Mouse (Mus musculus) lung, postnatal 14 days (tissue): ENCODE measurements at regions not wholly inside any gene's neighbourhood (a gene's known extent, or its start where the extent isn't known, plus 50 kb on each side); places are given as distances from the start of the nearest gene placed in this dataset.

ENCODE experiments used
- DNase-seq: peaks from one replicate; pipeline ENCODE4 v3.0.0; 2021

DNA sequence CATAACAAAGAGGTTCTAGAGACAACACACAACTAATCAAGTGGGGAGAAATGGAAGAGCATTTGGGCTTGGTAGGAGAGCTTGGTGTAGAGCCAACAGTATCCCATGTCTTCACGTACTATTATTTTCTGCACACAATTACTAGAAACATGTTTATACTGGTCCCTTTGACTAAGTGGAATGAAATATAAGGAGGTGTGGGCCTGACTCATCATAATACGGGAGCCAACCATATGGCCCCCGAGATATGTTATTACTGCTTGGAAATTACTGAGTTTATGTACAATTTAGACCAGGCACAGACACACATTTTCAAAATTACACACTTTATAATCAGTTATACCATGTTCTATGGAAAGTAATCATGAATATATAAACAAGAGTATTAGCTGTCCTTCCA, 92.7 kb upstream of the Sash1 start:
- DNase-seq: no peak

DNA sequence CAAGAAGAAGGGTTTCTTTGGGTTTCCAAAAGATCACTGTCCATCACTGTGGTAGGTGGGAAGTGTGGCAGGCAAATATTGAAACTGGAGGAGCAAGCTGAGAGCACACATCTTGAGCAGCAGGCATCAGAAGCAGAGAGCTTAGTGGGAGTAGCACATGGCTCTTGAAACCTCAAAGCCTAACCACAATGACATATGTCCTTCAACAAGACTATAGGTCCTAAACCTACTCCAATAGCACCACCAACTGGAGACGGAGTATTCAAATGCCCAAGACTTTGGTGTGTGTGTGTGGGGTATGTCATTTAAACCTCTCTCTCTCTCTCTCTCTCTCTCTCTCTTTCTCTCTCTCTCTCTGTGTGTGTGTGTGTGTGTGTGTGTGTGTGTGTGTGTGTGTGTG, 88.1 kb upstream of the Sash1 start:
- DNase-seq: peak; percentile 29

DNA sequence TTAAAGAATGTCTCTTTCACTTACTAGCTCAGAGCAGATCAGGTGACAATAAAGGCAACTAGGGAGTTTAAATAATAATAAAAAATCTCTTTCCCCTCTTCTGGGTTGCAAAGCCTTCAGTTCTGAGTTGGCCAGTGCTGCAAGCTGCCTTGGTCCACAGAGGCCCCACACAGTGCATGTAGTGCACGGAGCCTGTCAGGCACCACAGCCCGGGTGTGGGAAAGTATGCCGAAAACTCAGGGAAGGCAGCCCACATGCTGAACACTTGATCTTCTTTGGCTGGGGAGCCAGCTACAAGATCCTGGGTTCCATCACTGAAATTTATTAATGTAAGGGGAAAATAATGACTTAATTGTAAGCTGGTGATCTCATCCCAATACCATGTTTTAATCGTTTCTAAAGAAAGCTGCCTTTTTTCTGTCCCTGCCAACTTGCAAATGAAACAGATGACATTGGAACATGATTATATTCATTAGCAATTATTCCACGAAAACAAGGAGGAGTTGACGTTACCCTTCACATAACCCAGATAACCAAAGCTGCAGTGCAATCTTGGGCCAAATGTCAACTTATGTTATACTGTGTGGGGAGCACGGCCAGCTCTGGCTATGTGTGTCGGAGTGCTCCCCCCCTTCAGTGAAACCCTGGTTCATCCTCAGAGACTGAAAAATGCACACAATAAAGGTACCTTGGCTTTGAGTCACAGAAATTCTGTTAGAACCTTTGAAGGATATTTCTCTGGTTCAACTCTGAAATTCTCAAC, 87.1 kb upstream of the Sash1 start:
- DNase-seq: no peak

GRCm38 (mm10) chr10:8970807-8971206, 84.9 kb upstream of the Sash1 start:
- DNase-seq: no peak

DNA sequence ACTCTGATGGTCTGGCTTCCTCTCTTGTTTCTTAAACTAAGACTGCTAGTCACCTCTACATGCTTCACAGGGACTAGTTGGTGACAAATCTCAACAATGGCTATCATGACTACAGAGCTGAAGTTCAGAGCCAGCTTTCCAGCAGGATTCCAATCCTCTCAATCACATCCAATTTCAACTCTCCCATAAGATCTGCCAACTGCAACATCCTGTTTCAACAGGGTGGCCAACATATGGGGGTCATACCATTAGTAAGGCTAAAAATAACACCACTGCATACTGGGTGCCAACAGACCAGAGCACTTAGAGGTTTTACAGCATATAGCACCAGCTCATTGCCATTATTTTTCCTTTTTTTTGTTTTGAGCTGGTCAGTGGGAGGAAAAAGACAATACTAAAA, 83.7 kb upstream of the Sash1 start:
- DNase-seq: no peak

DNA sequence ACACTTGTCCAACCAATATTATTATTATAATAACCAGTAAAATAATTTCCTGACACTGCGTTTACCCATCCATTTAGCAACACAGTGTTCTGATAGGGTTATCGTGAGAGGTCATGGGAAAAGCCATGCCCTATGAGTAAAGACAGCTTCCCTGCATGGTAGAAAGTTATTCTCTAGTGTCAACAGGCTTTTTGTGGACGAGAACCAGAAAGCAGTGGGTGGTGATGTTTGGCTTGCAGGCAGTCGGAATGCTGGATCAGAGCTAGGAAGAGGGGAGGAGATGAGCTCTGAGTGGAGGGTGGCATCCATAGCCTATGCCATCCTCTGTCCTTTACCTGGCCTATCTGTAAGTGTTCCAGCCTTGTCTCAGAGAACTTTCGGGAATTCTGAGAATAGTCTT, 83.1 kb upstream of the Sash1 start:
- DNase-seq: no peak

GRCm38 (mm10) chr10:8968276-8968923, 82.5 kb upstream of the Sash1 start:
- peak; percentile 23 for DNase-seq

GRCm38 (mm10) chr10:8962921-8963320, 77.1 kb upstream of the Sash1 start:
- DNase-seq: no peak

- no peak for DNase-seq
These were observed 75.2 kb upstream of the Sash1 start for GRCm38 (mm10) chr10:8960964-8961675.

DNA sequence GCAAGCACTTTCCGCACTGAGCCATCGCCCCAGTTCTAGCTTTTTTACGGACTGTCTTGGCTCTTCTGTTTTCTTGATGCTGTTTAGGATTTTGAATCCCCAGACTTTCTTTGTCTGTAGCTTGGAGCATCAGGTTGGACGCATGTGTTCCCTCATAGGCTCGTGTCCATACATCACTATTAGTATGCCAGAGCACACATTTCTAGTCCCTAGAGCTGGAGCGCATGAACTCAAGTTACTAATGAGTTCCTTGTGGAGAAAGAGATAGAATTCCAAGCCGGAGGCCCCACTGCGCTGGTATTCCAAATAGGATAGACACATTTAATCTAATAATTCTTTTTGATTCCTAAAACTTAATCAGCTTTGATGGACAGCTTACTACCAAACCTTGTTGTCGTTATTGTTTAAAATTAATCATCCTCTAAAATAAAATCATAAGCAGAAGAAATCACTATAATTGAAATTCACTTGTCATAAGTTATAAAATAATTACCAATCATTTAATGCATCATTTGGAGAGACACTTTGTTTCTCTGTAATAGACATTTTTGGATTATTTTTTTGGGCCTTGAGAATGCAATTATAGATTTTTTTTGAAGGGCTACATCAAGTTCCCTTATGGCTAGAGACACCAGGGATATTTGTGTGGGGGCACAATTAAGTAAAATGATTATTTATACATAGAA, 74.5 kb upstream of the Sash1 start:
- no peak for DNase-seq

- no peak for DNase-seq
These were observed 69.8 kb upstream of the Sash1 start for GRCm38 (mm10) chr10:8955499-8956211.

- no peak for DNase-seq
These were observed 68.1 kb upstream of the Sash1 start for GRCm38 (mm10) chr10:8954003-8954402.

GRCm38 (mm10) chr10:8952922-8953321, 67.1 kb upstream of the Sash1 start:
- no peak for DNase-seq

- no peak for DNase-seq
These were observed 66.1 kb upstream of the Sash1 start for GRCm38 (mm10) chr10:8951937-8952336.

DNA sequence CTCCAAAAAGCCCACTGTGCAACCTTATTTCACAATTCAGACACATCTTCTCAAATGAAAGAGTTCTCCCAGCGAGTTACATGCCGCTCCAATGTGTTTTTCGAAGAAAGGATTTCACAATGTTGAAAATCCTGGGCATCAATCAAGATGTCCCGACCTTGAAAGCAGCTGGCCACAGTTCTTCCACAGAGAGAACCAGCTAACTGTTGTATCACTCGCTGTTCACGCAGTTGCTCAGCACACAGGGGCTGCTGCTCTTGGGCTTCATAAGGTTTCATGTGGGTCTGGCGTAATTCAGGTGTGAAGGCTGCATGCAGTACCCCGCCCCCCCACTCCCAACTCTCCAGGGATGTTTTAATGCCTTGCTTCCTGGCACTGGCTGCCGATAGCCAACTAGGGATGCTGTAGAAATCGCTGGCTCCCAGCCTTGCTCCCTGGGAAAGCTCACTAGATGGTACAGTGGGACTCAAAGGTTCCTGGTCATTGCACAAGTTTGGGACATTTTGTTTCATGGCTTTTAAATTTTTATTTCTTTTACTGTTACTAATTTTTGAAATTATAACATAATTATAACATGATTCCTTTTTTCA, 65.5 kb upstream of the Sash1 start:
- DNase-seq: no peak

- no peak for DNase-seq
These were observed 62.4 kb upstream of the Sash1 start for GRCm38 (mm10) chr10:8948227-8948626.

- no peak for DNase-seq
These were observed 59.4 kb upstream of the Sash1 start for GRCm38 (mm10) chr10:8945195-8945751.

DNA sequence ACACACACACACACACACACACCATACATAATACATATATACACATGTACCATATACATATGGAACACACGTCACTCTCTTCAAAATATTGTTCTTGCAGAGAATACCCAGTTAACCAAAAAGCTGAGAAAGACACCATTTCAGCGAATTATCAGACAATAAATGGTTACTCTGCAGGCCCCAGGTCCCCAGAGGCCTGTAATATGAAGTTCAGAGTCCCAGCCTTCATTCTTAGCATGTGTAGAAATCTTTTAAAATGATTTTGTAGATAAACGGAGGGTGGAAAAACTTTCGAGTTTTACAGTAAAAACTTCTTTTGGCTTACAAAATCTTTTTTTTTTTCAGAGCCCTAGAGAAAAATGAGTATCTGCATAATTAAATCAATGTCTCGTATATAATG, 58.7 kb upstream of the Sash1 start:
- DNase-seq: no peak

- DNase-seq: no peak
These were observed 57.8 kb upstream of the Sash1 start for GRCm38 (mm10) chr10:8943698-8944097.

GRCm38 (mm10) chr10:8942967-8943471, 57.1 kb upstream of the Sash1 start:
- no peak for DNase-seq

GRCm38 (mm10) chr10:8936369-8936768, 50.5 kb upstream of the Sash1 start:
- no peak for DNase-seq
